Mouse (Mus musculus): ENCODE data around the gene Cadm2. TPM values are rescaled to one million over a fixed set of nuclear protein-coding genes. Genes with fewer than 3 reads are reported as not detected.

Cadm2 gene
- polyA plus RNA-seq, 1 experiment from 2014 or later: 3.2 TPM

- Histone ChIP-seq H3K27ac (replicated peaks; ENCODE audit: low read depth, low read length) (no peak overlapping the region), H3K27me3 (replicated peaks; ENCODE audit: control insufficient read depth, insufficient read depth, low read length) (no peaks in the 10 kb centered on the region), H3K36me3 (ENCODE audit: control insufficient read depth, insufficient read depth, low read length) (no peaks in the 10 kb centered on the region), H3K4me2 (ENCODE audit: low read depth, low read length) (no peak overlapping the region), H3K9ac (ENCODE audit: low read depth, low read length) (no peak overlapping the region), H3K4me1 (ENCODE audit: control insufficient read depth, insufficient read depth, low read length) (no peaks in the 10 kb centered on the region), H3K4me3 (ENCODE audit: low read depth, low read length) (no peak overlapping the region), H3K9me3 (ENCODE audit: control insufficient read depth, low read length) (no peaks in the 10 kb centered on the region)
- DNase-seq (ENCODE audit: low spot score) (peak; percentile 7), ATAC-seq (ENCODE audit: low read depth) (peak; percentile 76; the same call in 1 of the 2 replicates)
- 73% methylated on average over 4 of the region's 4 CpGs for WGBS
Measured at GRCm38 (mm10) chr16:67436301-67436700, 184.4 kb downstream of the Cadm2 start.

GRCm38 (mm10) chr16:67425371-67425770, 195.3 kb downstream of the Cadm2 start:
- Histone ChIP-seq H3K36me3 (ENCODE audit: control insufficient read depth, insufficient read depth, low read length) (no peaks in the 10 kb centered on the region), H3K9me3 (ENCODE audit: control insufficient read depth, low read length) (no peaks in the 10 kb centered on the region), H3K9ac (ENCODE audit: low read depth, low read length) (no peak overlapping the region), H3K4me1 (ENCODE audit: control insufficient read depth, insufficient read depth, low read length) (no peaks in the 10 kb centered on the region), H3K4me2 (ENCODE audit: low read depth, low read length) (no peak overlapping the region), H3K4me3 (ENCODE audit: low read depth, low read length) (no peak overlapping the region), H3K27me3 (replicated peaks; ENCODE audit: control insufficient read depth, insufficient read depth, low read length) (no peaks in the 10 kb centered on the region), H3K27ac (replicated peaks; ENCODE audit: low read depth, low read length) (no peak overlapping the region)
- DNase-seq (ENCODE audit: low spot score): no peak
- ATAC-seq (ENCODE audit: low read depth): no peak
- WGBS: 67% methylated on average over 1 of the region's 1 CpGs

- no peaks in the 10 kb centered on the region for H3K36me3 ChIP-seq (ENCODE audit: control insufficient read depth, insufficient read depth, low read length)
- H3K9ac ChIP-seq (ENCODE audit: low read depth, low read length): no peak overlapping the region
- 59% methylated on average over 3 of the region's 3 CpGs for WGBS
Measured at GRCm38 (mm10) chr16:67410926-67411325, 209.8 kb downstream of the Cadm2 start.

GRCm38 (mm10) chr16:67410482-67410881, 210.2 kb downstream of the Cadm2 start:
- Histone ChIP-seq H3K36me3 (ENCODE audit: control insufficient read depth, insufficient read depth, low read length) (no peaks in the 10 kb centered on the region), H3K4me1 (ENCODE audit: control insufficient read depth, insufficient read depth, low read length) (no peaks in the 10 kb centered on the region), H3K9me3 (ENCODE audit: control insufficient read depth, low read length) (no peaks in the 10 kb centered on the region), H3K4me2 (ENCODE audit: low read depth, low read length) (no peak overlapping the region), H3K27me3 (replicated peaks; ENCODE audit: control insufficient read depth, insufficient read depth, low read length) (no peaks in the 10 kb centered on the region), H3K4me3 (ENCODE audit: low read depth, low read length) (no peak overlapping the region), H3K27ac (replicated peaks; ENCODE audit: low read depth, low read length) (no peak overlapping the region), H3K9ac (ENCODE audit: low read depth, low read length) (no peak overlapping the region)
- no peak for ATAC-seq (ENCODE audit: low read depth)
- DNase-seq (ENCODE audit: low spot score): no peak
- 59% methylated on average over 2 of the region's 2 CpGs for WGBS

More at GRCm38 (mm10) chr16:67410926-67411325, 209.8 kb downstream of the Cadm2 start:
- ATAC-seq (ENCODE audit: low read depth): no peak
- Histone ChIP-seq H3K4me1 (ENCODE audit: control insufficient read depth, insufficient read depth, low read length) (no peaks in the 10 kb centered on the region), H3K9me3 (ENCODE audit: control insufficient read depth, low read length) (no peaks in the 10 kb centered on the region), H3K27me3 (replicated peaks; ENCODE audit: control insufficient read depth, insufficient read depth, low read length) (no peaks in the 10 kb centered on the region), H3K4me3 (ENCODE audit: low read depth, low read length) (no peak overlapping the region), H3K27ac (replicated peaks; ENCODE audit: low read depth, low read length) (no peak overlapping the region), H3K4me2 (ENCODE audit: low read depth, low read length) (no peak overlapping the region)
- no peak for DNase-seq (ENCODE audit: low spot score)

DNA sequence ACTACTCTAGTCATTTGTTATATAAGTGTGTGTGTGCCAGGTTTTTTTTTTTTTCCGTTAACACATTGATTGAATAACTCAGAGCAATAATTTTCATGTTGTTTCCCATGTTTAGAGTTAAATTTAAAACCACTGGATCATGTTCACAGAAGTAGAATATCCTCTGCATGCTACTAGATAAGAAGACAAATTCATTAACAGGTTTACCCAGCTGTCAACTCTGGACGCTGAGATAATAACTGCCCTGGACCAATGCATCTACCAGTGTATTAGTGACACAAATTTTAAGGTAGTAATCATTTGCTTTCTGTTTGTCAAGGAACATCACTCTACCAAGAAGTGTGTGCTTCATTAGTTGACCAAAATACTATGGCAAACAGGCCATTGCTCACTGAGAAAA, 253.0 kb downstream of the Cadm2 start:
- no peaks in the 10 kb centered on the region for H3K36me3 ChIP-seq (ENCODE audit: control insufficient read depth, insufficient read depth, low read length)
- ATAC-seq (ENCODE audit: low read depth) (no peak), DNase-seq (ENCODE audit: low spot score) (no peak)
- H3K9ac ChIP-seq (ENCODE audit: low read depth, low read length): no peak overlapping the region
- WGBS: 78% methylated on average over 2 of the region's 2 CpGs
- H3K27me3 ChIP-seq (replicated peaks; ENCODE audit: control insufficient read depth, insufficient read depth, low read length): no peaks in the 10 kb centered on the region
- no peak overlapping the region for H3K4me3 ChIP-seq (ENCODE audit: low read depth, low read length)
- H3K9me3 ChIP-seq (ENCODE audit: control insufficient read depth, low read length): no peaks in the 10 kb centered on the region
- H3K27ac ChIP-seq (replicated peaks; ENCODE audit: low read depth, low read length): no peak overlapping the region
- no peak overlapping the region for H3K4me2 ChIP-seq (ENCODE audit: low read depth, low read length)
- no peaks in the 10 kb centered on the region for H3K4me1 ChIP-seq (ENCODE audit: control insufficient read depth, insufficient read depth, low read length)

GRCm38 (mm10) chr16:67348011-67348410, 272.7 kb downstream of the Cadm2 start:
- Histone ChIP-seq H3K9me3 (ENCODE audit: control insufficient read depth, low read length) (no peaks in the 10 kb centered on the region), H3K27me3 (replicated peaks; ENCODE audit: control insufficient read depth, insufficient read depth, low read length) (no peaks in the 10 kb centered on the region), H3K4me3 (ENCODE audit: low read depth, low read length) (no peak overlapping the region), H3K36me3 (ENCODE audit: control insufficient read depth, insufficient read depth, low read length) (no peaks in the 10 kb centered on the region), H3K27ac (replicated peaks; ENCODE audit: low read depth, low read length) (no peak overlapping the region), H3K4me2 (ENCODE audit: low read depth, low read length) (no peak overlapping the region), H3K9ac (ENCODE audit: low read depth, low read length) (no peak overlapping the region), H3K4me1 (ENCODE audit: control insufficient read depth, insufficient read depth, low read length) (no peaks in the 10 kb centered on the region)
- WGBS: 87% methylated on average over 5 of the region's 5 CpGs
- DNase-seq (ENCODE audit: low spot score) (no peak), ATAC-seq (ENCODE audit: low read depth) (no peak)

DNA sequence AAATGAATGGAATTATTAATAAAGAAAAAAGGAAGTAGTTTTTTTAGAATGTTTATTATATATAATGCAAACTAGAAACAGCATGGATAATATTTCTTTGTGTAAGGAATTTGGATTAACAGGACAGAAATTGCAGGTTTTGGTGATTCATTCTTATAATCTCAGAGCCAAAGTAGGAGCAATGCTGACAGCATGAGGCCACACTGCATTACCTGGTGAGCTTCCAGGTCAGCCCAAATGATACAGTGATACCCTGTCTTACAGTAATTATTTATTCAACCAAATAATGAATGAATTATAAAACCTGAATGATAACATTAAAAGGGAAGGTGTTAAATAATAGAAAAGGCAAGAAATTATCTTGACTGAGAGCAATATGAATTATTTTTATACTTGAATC, 273.1 kb downstream of the Cadm2 start:
- Histone ChIP-seq H3K36me3 (ENCODE audit: control insufficient read depth, insufficient read depth, low read length) (no peaks in the 10 kb centered on the region), H3K9me3 (ENCODE audit: control insufficient read depth, low read length) (no peaks in the 10 kb centered on the region), H3K9ac (ENCODE audit: low read depth, low read length) (no peak overlapping the region), H3K4me2 (ENCODE audit: low read depth, low read length) (no peak overlapping the region), H3K27me3 (replicated peaks; ENCODE audit: control insufficient read depth, insufficient read depth, low read length) (no peaks in the 10 kb centered on the region), H3K4me3 (ENCODE audit: low read depth, low read length) (no peak overlapping the region), H3K4me1 (ENCODE audit: control insufficient read depth, insufficient read depth, low read length) (no peaks in the 10 kb centered on the region), H3K27ac (replicated peaks; ENCODE audit: low read depth, low read length) (no peak overlapping the region)
- ATAC-seq (ENCODE audit: low read depth) (no peak), DNase-seq (ENCODE audit: low spot score) (no peak)

DNA sequence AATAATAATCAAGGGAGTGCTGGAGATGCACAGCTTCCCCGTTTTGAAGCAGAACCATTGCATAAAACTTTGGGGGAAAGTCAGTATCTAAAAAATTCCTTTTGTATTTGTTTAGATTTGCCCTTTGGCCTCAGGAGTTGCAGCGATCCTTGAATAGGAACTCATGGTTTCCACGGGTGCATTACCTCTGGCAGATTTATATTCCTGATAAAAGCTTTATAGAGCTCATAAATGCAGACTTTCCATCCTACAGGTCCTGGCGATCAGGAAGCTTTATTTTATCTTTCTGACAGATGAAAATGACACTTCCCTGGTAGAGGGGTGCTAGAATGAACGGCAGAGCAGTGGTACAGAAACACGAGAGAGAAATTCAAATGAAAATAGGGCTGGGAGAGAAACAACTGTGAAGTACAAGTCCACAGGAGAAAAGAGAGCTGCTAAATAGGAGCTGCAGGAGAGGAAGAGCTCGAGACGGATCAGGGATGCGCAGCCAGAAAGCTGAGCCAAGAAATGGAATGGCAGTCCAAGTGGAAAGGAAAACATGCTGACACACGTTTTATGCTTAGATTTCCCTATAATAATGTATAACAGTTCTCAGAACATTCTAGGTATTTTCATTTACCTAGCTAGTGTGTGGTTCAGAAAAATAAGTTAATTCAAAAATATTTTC, 274.0 kb downstream of the Cadm2 start:
- H3K4me3 ChIP-seq (ENCODE audit: low read depth, low read length): no peak overlapping the region
- no peaks in the 10 kb centered on the region for H3K9me3 ChIP-seq (ENCODE audit: control insufficient read depth, low read length)
- DNase-seq (ENCODE audit: low spot score): no peak
- no peaks in the 10 kb centered on the region for H3K4me1 ChIP-seq (ENCODE audit: control insufficient read depth, insufficient read depth, low read length)
- no peaks in the 10 kb centered on the region for H3K36me3 ChIP-seq (ENCODE audit: control insufficient read depth, insufficient read depth, low read length)
- ATAC-seq (ENCODE audit: low read depth): no peak
- H3K4me2 ChIP-seq (ENCODE audit: low read depth, low read length): no peak overlapping the region
- no peaks in the 10 kb centered on the region for H3K27me3 ChIP-seq (replicated peaks; ENCODE audit: control insufficient read depth, insufficient read depth, low read length)
- 57% methylated on average over 10 of the region's 10 CpGs for WGBS
- no peak overlapping the region for H3K27ac ChIP-seq (replicated peaks; ENCODE audit: low read depth, low read length)
- H3K9ac ChIP-seq (ENCODE audit: low read depth, low read length): no peak overlapping the region

DNA sequence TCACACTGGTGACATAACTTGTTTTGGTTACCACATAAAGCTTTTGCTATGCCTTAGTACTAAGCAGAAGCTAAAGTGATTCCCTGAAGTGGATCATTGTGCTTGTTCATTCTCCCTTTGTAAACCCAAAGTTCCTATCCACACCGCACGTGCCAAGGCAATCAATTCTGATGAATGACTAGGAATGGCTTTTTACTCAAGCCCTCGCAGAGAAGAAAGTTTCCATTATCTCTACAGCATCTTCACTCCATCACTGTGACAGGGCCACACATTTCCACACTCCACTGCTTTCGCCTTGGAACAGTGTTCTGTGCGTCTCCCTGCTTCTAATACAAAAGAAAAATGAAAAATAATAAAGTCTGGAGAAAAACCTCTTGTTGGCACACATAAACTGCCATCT, 276.5 kb downstream of the Cadm2 start:
- H3K9ac ChIP-seq (ENCODE audit: low read depth, low read length): no peak overlapping the region
- H3K4me3 ChIP-seq (ENCODE audit: low read depth, low read length): no peak overlapping the region
- no peaks in the 10 kb centered on the region for H3K9me3 ChIP-seq (ENCODE audit: control insufficient read depth, low read length)
- H3K4me1 ChIP-seq (ENCODE audit: control insufficient read depth, insufficient read depth, low read length): no peaks in the 10 kb centered on the region
- H3K27ac ChIP-seq (replicated peaks; ENCODE audit: low read depth, low read length): no peak overlapping the region
- H3K4me2 ChIP-seq (ENCODE audit: low read depth, low read length): no peak overlapping the region
- H3K27me3 ChIP-seq (replicated peaks; ENCODE audit: control insufficient read depth, insufficient read depth, low read length): no peaks in the 10 kb centered on the region
- H3K36me3 ChIP-seq (ENCODE audit: control insufficient read depth, insufficient read depth, low read length): no peaks in the 10 kb centered on the region
- 65% methylated on average over 5 of the region's 5 CpGs for WGBS
- DNase-seq (ENCODE audit: low spot score) (no peak), ATAC-seq (ENCODE audit: low read depth) (no peak)

Data from embryonic facial prominence, embryonic 14.5 days (tissue).